Mouse (Mus musculus) brain, adult 2 months (tissue): ENCODE measurements at regions not wholly inside any gene's neighbourhood (a gene's known extent, or its start where the extent isn't known, plus 50 kb on each side); places are given as distances from the start of the nearest gene placed in this dataset.

ENCODE experiments used
- DNase-seq: peaks from one replicate; pipeline ENCODE4 v3.0.0; 2011; ENCODE audit warnings: low read depth, low spot score

GRCm38 (mm10) chr4:140463296-140463695 lies 202.5 kb downstream of the Arhgef10l start:
- no peak for DNase-seq

GRCm38 (mm10) chr4:140461317-140461716 lies 204.5 kb downstream of the Arhgef10l start:
- DNase-seq, result peak; percentile 85

GRCm38 (mm10) chr4:140449062-140449461 lies 202.5 kb upstream of the Igsf21 start:
- DNase-seq, result peak; percentile 70

- peak; percentile 64 for DNase-seq
These were observed 199.9 kb upstream of the Igsf21 start for GRCm38 (mm10) chr4:140446455-140446854.

GRCm38 (mm10) chr4:140445931-140446330 lies 199.3 kb upstream of the Igsf21 start:
- DNase-seq, result no peak

GRCm38 (mm10) chr4:140443221-140443620 lies 196.6 kb upstream of the Igsf21 start:
- no peak for DNase-seq

- DNase-seq, result no peak
These were observed 195.2 kb upstream of the Igsf21 start for GRCm38 (mm10) chr4:140441805-140442204.

- no peak for DNase-seq
These were observed 193.3 kb upstream of the Igsf21 start for GRCm38 (mm10) chr4:140439856-140440255.

- no peak for DNase-seq
These were observed 189.4 kb upstream of the Igsf21 start for GRCm38 (mm10) chr4:140436030-140436429.

GRCm38 (mm10) chr4:140433744-140434542 lies 187.4 kb upstream of the Igsf21 start:
- no peak for DNase-seq

- no peak for DNase-seq
These were observed 185.5 kb upstream of the Igsf21 start for GRCm38 (mm10) chr4:140432101-140432500.

- no peak for DNase-seq
These were observed 180.5 kb upstream of the Igsf21 start for GRCm38 (mm10) chr4:140427039-140427438.

- DNase-seq, result peak; percentile 82
These were observed 177.2 kb upstream of the Igsf21 start for GRCm38 (mm10) chr4:140423791-140424190.

- DNase-seq, result no peak
These were observed 175.5 kb upstream of the Igsf21 start for GRCm38 (mm10) chr4:140421926-140422585.

GRCm38 (mm10) chr4:140419720-140420412 lies 173.3 kb upstream of the Igsf21 start:
- peak; percentile 55 for DNase-seq

GRCm38 (mm10) chr4:140412312-140412930 lies 165.8 kb upstream of the Igsf21 start:
- peak; percentile 55 for DNase-seq

GRCm38 (mm10) chr4:140408446-140408845 lies 161.9 kb upstream of the Igsf21 start:
- DNase-seq, result no peak

- DNase-seq, result no peak
These were observed 160.3 kb upstream of the Igsf21 start for GRCm38 (mm10) chr4:140406913-140407312.

- DNase-seq, result no peak
These were observed 159.7 kb upstream of the Igsf21 start for GRCm38 (mm10) chr4:140405993-140406881.

GRCm38 (mm10) chr4:140405427-140405826 lies 158.8 kb upstream of the Igsf21 start:
- no peak for DNase-seq

- no peak for DNase-seq
These were observed 156.5 kb upstream of the Igsf21 start for GRCm38 (mm10) chr4:140403128-140403527.
